Mouse (Mus musculus) macrophage (primary cell): ENCODE data around the gene Ankrd54. TPM values are rescaled to one million over a fixed set of nuclear protein-coding genes. Genes with fewer than 3 reads are reported as not detected.

ENCODE experiments used
- H3K27ac ChIP-seq: fragments of 350-480 bp; formaldehyde crosslinking; 2 replicates; pipeline ENCODE4 v1.9.0; 2021
- H3K36me3 ChIP-seq: fragments of 350-480 bp; formaldehyde crosslinking; 2 replicates; pipeline ENCODE4 v1.9.0; 2021; ENCODE audit errors: inconsistent target
- H3K4me3 ChIP-seq: fragments of 350-480 bp; formaldehyde crosslinking; 2 replicates; pipeline ENCODE4 v1.9.0; 2021; ENCODE audit errors: inconsistent target
- H3K79me2 ChIP-seq: fragments of 350-480 bp; formaldehyde crosslinking; 2 replicates; pipeline ENCODE4 v1.9.0; 2021; ENCODE audit errors: inconsistent target
- WGBS: methylation state at CpG from one replicate; pipeline ENCODE4 v1.1.7; 2026; ENCODE audit warnings: inconsistent platforms; ENCODE audit not compliant: missing documents; 5-methylcytosine and 5-hydroxymethylcytosine counted together
- polyA plus RNA-seq: library from polyadenylated mRNA; stranded (reverse); fragments of 250-400 nt; gene quantifications from 3 replicates; pipeline ENCODE4 v1.2.4, GENCODE M21; 2018; ENCODE audit warnings: inconsistent platforms

The Ankrd54 gene
- polyA plus RNA-seq, 1 experiment from 2014 or later = 3.9 TPM

GRCm38 (mm10) chr15:79066276-79066675 lies 3.6 kb upstream of the Ankrd54 start:
- Histone ChIP-seq H3K27ac (no peak overlapping the region), H3K4me3 (no peak overlapping the region), H3K36me3 (no peaks in the 10 kb centered on the region), H3K79me2 (peaks cover 10% of the 10 kb centered on the region)
- 74% methylated on average over 2 of the region's 2 CpGs for WGBS

GRCm38 (mm10) chr15:79065086-79065770 lies 2.5 kb upstream of the Ankrd54 start:
- WGBS = 77% methylated on average over 8 of the region's 8 CpGs
- Histone ChIP-seq H3K27ac (no peak overlapping the region), H3K36me3 (no peaks in the 10 kb centered on the region), H3K79me2 (peaks cover 13% of the 10 kb centered on the region), H3K4me3 (no peak overlapping the region)

GRCm38 (mm10) chr15:79063160-79063740 lies 557 bp upstream of the Ankrd54 start:
- 15% methylated on average over 10 of the region's 14 CpGs for WGBS
- Histone ChIP-seq H3K36me3 (peaks cover 18% of the 10 kb centered on the region), H3K4me3 (peak overlapping the region; percentile 18), H3K79me2 (peaks cover 13% of the 10 kb centered on the region), H3K27ac (no peak overlapping the region)

GRCm38 (mm10) chr15:79060887-79061565 lies 1.7 kb downstream of the Ankrd54 start:
- Histone ChIP-seq H3K79me2 (peaks cover 13% of the 10 kb centered on the region), H3K36me3 (peaks cover 36% of the 10 kb centered on the region), H3K4me3 (no peak overlapping the region), H3K27ac (no peak overlapping the region)
- WGBS = 95% methylated on average over 14 of the region's 14 CpGs

- Histone ChIP-seq H3K36me3 (peaks cover 66% of the 10 kb centered on the region), H3K27ac (no peak overlapping the region), H3K79me2 (peaks cover 13% of the 10 kb centered on the region), H3K4me3 (no peak overlapping the region)
- WGBS = 96% methylated on average over 6 of the region's 6 CpGs
Observed at GRCm38 (mm10) chr15:79057850-79058249, 4.8 kb downstream of the Ankrd54 start.

GRCm38 (mm10) chr15:79056601-79057000 lies 6.1 kb downstream of the Ankrd54 start:
- no peak overlapping the region for H3K4me3 ChIP-seq
- no peak overlapping the region for H3K27ac ChIP-seq
- H3K79me2 ChIP-seq = peaks cover 6% of the 10 kb centered on the region
- WGBS = 98% methylated on average over 7 of the region's 7 CpGs
- peaks cover 66% of the 10 kb centered on the region for H3K36me3 ChIP-seq

- H3K36me3 ChIP-seq = peaks cover 39% of the 10 kb centered on the region
- H3K79me2 ChIP-seq = no peaks in the 10 kb centered on the region
- 91% methylated on average over 2 of the region's 2 CpGs for WGBS
- no peak overlapping the region for H3K4me3 ChIP-seq
- H3K27ac ChIP-seq = no peak overlapping the region
Observed at GRCm38 (mm10) chr15:79052366-79052765, 10.3 kb downstream of the Ankrd54 start.

- H3K4me3 ChIP-seq = no peak overlapping the region
- H3K79me2 ChIP-seq = no peaks in the 10 kb centered on the region
- no peak overlapping the region for H3K27ac ChIP-seq
- H3K36me3 ChIP-seq = peaks cover 36% of the 10 kb centered on the region; the same call in 1 of the 2 replicates
- WGBS = 65% methylated on average over 13 of the region's 13 CpGs
Observed at GRCm38 (mm10) chr15:79051461-79052360, 11.0 kb downstream of the Ankrd54 start.

- Histone ChIP-seq H3K36me3 (peaks cover 29% of the 10 kb centered on the region; the same call in 1 of the 2 replicates), H3K4me3 (no peak overlapping the region), H3K79me2 (no peaks in the 10 kb centered on the region), H3K27ac (no peak overlapping the region)
- WGBS = 83% methylated on average over 2 of the region's 2 CpGs
Observed at GRCm38 (mm10) chr15:79050964-79051363, 11.7 kb downstream of the Ankrd54 start.

GRCm38 (mm10) chr15:79050160-79050845 lies 12.4 kb downstream of the Ankrd54 start:
- no peak overlapping the region for H3K4me3 ChIP-seq

GRCm38 (mm10) chr15:79048186-79048585 lies 14.5 kb downstream of the Ankrd54 start:
- H3K4me3 ChIP-seq = no peak overlapping the region
- H3K27ac ChIP-seq = no peak overlapping the region
- 88% methylated on average over 4 of the region's 4 CpGs for WGBS
- H3K36me3 ChIP-seq = peaks cover 2% of the 10 kb centered on the region; the same call in 1 of the 2 replicates
- no peaks in the 10 kb centered on the region for H3K79me2 ChIP-seq

More at GRCm38 (mm10) chr15:79050160-79050845, 12.4 kb downstream of the Ankrd54 start:
- Histone ChIP-seq H3K36me3 (peaks cover 22% of the 10 kb centered on the region; the same call in 1 of the 2 replicates), H3K79me2 (no peaks in the 10 kb centered on the region), H3K27ac (no peak overlapping the region)
- 91% methylated on average over 7 of the region's 9 CpGs for WGBS

- Histone ChIP-seq H3K36me3 (no peaks in the 10 kb centered on the region), H3K4me3 (no peak overlapping the region), H3K79me2 (no peaks in the 10 kb centered on the region), H3K27ac (no peak overlapping the region)
- 82% methylated on average over 4 of the region's 4 CpGs for WGBS
Observed at GRCm38 (mm10) chr15:79044837-79045236, 17.9 kb downstream of the Ankrd54 start.

- H3K79me2 ChIP-seq = no peaks in the 10 kb centered on the region
- H3K4me3 ChIP-seq = no peak overlapping the region
- no peaks in the 10 kb centered on the region for H3K36me3 ChIP-seq
- WGBS = 5% methylated on average over 105 of the region's 105 CpGs
- H3K27ac ChIP-seq = no peak overlapping the region
Observed at GRCm38 (mm10) chr15:79042721-79043491, 19.8 kb downstream of the Ankrd54 start.
